Mouse (Mus musculus): ENCODE measurements around the gene Hint1. TPM values are rescaled to one million over a fixed set of nuclear protein-coding genes. Genes with fewer than 3 reads are reported as not detected.

Hint1 gene
- polyA plus RNA-seq, 1 experiment from 2014 or later = 774 TPM

- Histone ChIP-seq H3K9ac (ENCODE audit: low read length) (peak overlapping the region; percentile 65), H3K36me3 (ENCODE audit: control insufficient read depth, insufficient read depth, low read length) (no peaks in the 10 kb centered on the region), H3K9me3 (ENCODE audit: control insufficient read depth, low read length) (no peaks in the 10 kb centered on the region), H3K4me1 (replicated peaks; ENCODE audit: control insufficient read depth, insufficient read depth, low read length) (peaks cover 5% of the 10 kb centered on the region), H3K27ac (ENCODE audit: low read depth) (0 out of 2 replicates have a peak overlapping the region, but pooled peaks have one; percentile 41), H3K27me3 (replicated peaks; ENCODE audit: control insufficient read depth, insufficient read depth, low read length) (no peaks in the 10 kb centered on the region), H3K4me2 (ENCODE audit: low read length) (peak overlapping the region; percentile 77), H3K4me3 (ENCODE audit: low read depth, low read length) (peak overlapping the region; percentile 62)
- WGBS = 29% methylated on average over 11 of the region's 11 CpGs
- ATAC-seq (replicated peaks; ENCODE audit: low FRiP score, low TSS enrichment, low read depth) (no peak), DNase-seq (ENCODE audit: low spot score) (no peak)
Observed at GRCm38 (mm10) chr11:54859322-54860165, 6.6 kb upstream of the Hint1 start.

GRCm38 (mm10) chr11:54860256-54861038 is 5.7 kb upstream of the Hint1 start, which contains the start of gene Lyrm7:
Gene Lyrm7, minus strand, starts transcription at chr11:54860916.
- Histone ChIP-seq H3K9ac (ENCODE audit: low read length) (peak within 1 kb of the TSS; percentile 65), H3K36me3 (ENCODE audit: control insufficient read depth, insufficient read depth, low read length) (no peaks in the 10 kb centered on the region), H3K4me2 (ENCODE audit: low read length) (peak within 1 kb of the TSS; percentile 77), H3K9me3 (ENCODE audit: control insufficient read depth, low read length) (no peaks in the 10 kb centered on the region), H3K4me1 (replicated peaks; ENCODE audit: control insufficient read depth, insufficient read depth, low read length) (peaks cover 5% of the 10 kb centered on the region), H3K27me3 (replicated peaks; ENCODE audit: control insufficient read depth, insufficient read depth, low read length) (no peaks in the 10 kb centered on the region), H3K27ac (ENCODE audit: low read depth) (peak within 1 kb of the TSS; percentile 75), H3K4me3 (ENCODE audit: low read depth, low read length) (peak within 1 kb of the TSS; percentile 62)
- WGBS = under 1% methylated on average over 42 of the region's 42 CpGs
- DNase-seq (ENCODE audit: low spot score) (peak; percentile 92), ATAC-seq (replicated peaks; ENCODE audit: low FRiP score, low TSS enrichment, low read depth) (peak; percentile 97)

GRCm38 (mm10) chr11:54861471-54862420 is 4.4 kb upstream of the Hint1 start:
- DNase-seq (ENCODE audit: low spot score) = no peak
- peak overlapping the region; percentile 62; the same call in 1 of the 2 replicates for H3K4me3 ChIP-seq (ENCODE audit: low read depth, low read length)
- H3K27ac ChIP-seq (ENCODE audit: low read depth) = no peak overlapping the region
- H3K4me2 ChIP-seq (ENCODE audit: low read length) = peak overlapping the region; percentile 73
- no peaks in the 10 kb centered on the region for H3K9me3 ChIP-seq (ENCODE audit: control insufficient read depth, low read length)
- H3K9ac ChIP-seq (ENCODE audit: low read length) = peak overlapping the region; percentile 54; the same call in 1 of the 2 replicates
- no peaks in the 10 kb centered on the region for H3K27me3 ChIP-seq (replicated peaks; ENCODE audit: control insufficient read depth, insufficient read depth, low read length)
- H3K4me1 ChIP-seq (replicated peaks; ENCODE audit: control insufficient read depth, insufficient read depth, low read length) = peaks cover 8% of the 10 kb centered on the region
- no peak for ATAC-seq (replicated peaks; ENCODE audit: low FRiP score, low TSS enrichment, low read depth)
- H3K36me3 ChIP-seq (ENCODE audit: control insufficient read depth, insufficient read depth, low read length) = no peaks in the 10 kb centered on the region
- 88% methylated on average over 5 of the region's 5 CpGs for WGBS

GRCm38 (mm10) chr11:54862621-54863520 is 3.3 kb upstream of the Hint1 start:
- Histone ChIP-seq H3K27me3 (replicated peaks; ENCODE audit: control insufficient read depth, insufficient read depth, low read length) (no peaks in the 10 kb centered on the region), H3K27ac (ENCODE audit: low read depth) (no peak overlapping the region), H3K36me3 (ENCODE audit: control insufficient read depth, insufficient read depth, low read length) (no peaks in the 10 kb centered on the region), H3K9ac (ENCODE audit: low read length) (no peak overlapping the region), H3K4me2 (ENCODE audit: low read length) (no peak overlapping the region), H3K4me1 (replicated peaks; ENCODE audit: control insufficient read depth, insufficient read depth, low read length) (peaks cover 13% of the 10 kb centered on the region), H3K4me3 (ENCODE audit: low read depth, low read length) (no peak overlapping the region), H3K9me3 (ENCODE audit: control insufficient read depth, low read length) (no peaks in the 10 kb centered on the region)
- WGBS = 50% methylated on average over 10 of the region's 10 CpGs
- ATAC-seq (replicated peaks; ENCODE audit: low FRiP score, low TSS enrichment, low read depth) (no peak), DNase-seq (ENCODE audit: low spot score) (peak; percentile 72)

GRCm38 (mm10) chr11:54865330-54866085 is 675 bp upstream of the Hint1 start:
- H3K9me3 ChIP-seq (ENCODE audit: control insufficient read depth, low read length) = no peaks in the 10 kb centered on the region
- H3K27me3 ChIP-seq (replicated peaks; ENCODE audit: control insufficient read depth, insufficient read depth, low read length) = no peaks in the 10 kb centered on the region
- peak overlapping the region; percentile 90 for H3K9ac ChIP-seq (ENCODE audit: low read length)
- no peak for ATAC-seq (replicated peaks; ENCODE audit: low FRiP score, low TSS enrichment, low read depth)
- H3K4me2 ChIP-seq (ENCODE audit: low read length) = peak overlapping the region; percentile 59
- H3K4me3 ChIP-seq (ENCODE audit: low read depth, low read length) = peak overlapping the region; percentile 61
- H3K27ac ChIP-seq (ENCODE audit: low read depth) = peak overlapping the region; percentile 83; the same call in 1 of the 2 replicates
- H3K36me3 ChIP-seq (ENCODE audit: control insufficient read depth, insufficient read depth, low read length) = peaks cover 23% of the 10 kb centered on the region
- WGBS = 73% methylated on average over 6 of the region's 6 CpGs
- no peak for DNase-seq (ENCODE audit: low spot score)
- H3K4me1 ChIP-seq (replicated peaks; ENCODE audit: control insufficient read depth, insufficient read depth, low read length) = peaks cover 14% of the 10 kb centered on the region

- Histone ChIP-seq H3K4me3 (ENCODE audit: low read depth, low read length) (peak overlapping the region; percentile 61), H3K27ac (ENCODE audit: low read depth) (peak overlapping the region; percentile 83), H3K9ac (ENCODE audit: low read length) (peak overlapping the region; percentile 90), H3K27me3 (replicated peaks; ENCODE audit: control insufficient read depth, insufficient read depth, low read length) (no peaks in the 10 kb centered on the region), H3K4me1 (replicated peaks; ENCODE audit: control insufficient read depth, insufficient read depth, low read length) (peaks cover 14% of the 10 kb centered on the region), H3K36me3 (ENCODE audit: control insufficient read depth, insufficient read depth, low read length) (peaks cover 38% of the 10 kb centered on the region), H3K9me3 (ENCODE audit: control insufficient read depth, low read length) (no peaks in the 10 kb centered on the region), H3K4me2 (ENCODE audit: low read length) (peak overlapping the region; percentile 59)
- peak; percentile 65 for ATAC-seq (replicated peaks; ENCODE audit: low FRiP score, low TSS enrichment, low read depth)
- DNase-seq (ENCODE audit: low spot score) = no peak
- WGBS = under 1% methylated on average over 5 of the region's 5 CpGs
Observed at GRCm38 (mm10) chr11:54867049-54867385, 834 bp downstream of the Hint1 start.

DNA sequence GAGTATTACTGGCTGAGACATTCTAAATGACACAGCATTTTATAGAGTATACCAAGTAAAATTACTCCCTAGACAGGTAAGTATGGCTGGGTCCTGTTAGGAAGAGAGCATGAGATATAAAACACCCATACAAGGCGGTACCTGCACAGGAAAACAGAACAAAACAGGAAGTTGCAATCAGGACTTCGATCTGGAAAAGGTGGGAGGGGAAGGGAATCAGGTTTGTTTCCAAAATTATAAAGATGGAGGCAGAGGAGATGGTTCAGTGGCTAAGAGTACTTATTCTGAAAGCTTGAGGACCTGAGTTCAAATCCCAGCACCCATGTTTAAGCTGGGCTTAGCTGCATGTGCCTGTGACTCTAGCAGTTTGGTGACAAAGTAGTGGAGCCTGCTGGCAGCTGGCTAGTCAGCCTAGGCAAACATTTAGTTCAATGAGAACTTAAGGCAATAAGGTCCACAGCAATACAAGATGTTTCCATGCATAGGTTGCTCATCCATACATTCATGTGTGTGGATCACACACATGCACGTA is 1.8 kb downstream of the Hint1 start:
- Histone ChIP-seq H3K36me3 (ENCODE audit: control insufficient read depth, insufficient read depth, low read length) (peaks cover 47% of the 10 kb centered on the region), H3K27me3 (replicated peaks; ENCODE audit: control insufficient read depth, insufficient read depth, low read length) (no peaks in the 10 kb centered on the region), H3K4me2 (ENCODE audit: low read length) (peak overlapping the region; percentile 59), H3K4me1 (replicated peaks; ENCODE audit: control insufficient read depth, insufficient read depth, low read length) (peaks cover 14% of the 10 kb centered on the region), H3K9me3 (ENCODE audit: control insufficient read depth, low read length) (no peaks in the 10 kb centered on the region), H3K4me3 (ENCODE audit: low read depth, low read length) (peak overlapping the region; percentile 61), H3K27ac (ENCODE audit: low read depth) (no peak overlapping the region), H3K9ac (ENCODE audit: low read length) (0 out of 2 replicates have a peak overlapping the region, but pooled peaks have one; percentile 90)
- ATAC-seq (replicated peaks; ENCODE audit: low FRiP score, low TSS enrichment, low read depth) (no peak), DNase-seq (ENCODE audit: low spot score) (no peak)
- WGBS = 85% methylated on average over 3 of the region's 3 CpGs
